Mouse (Mus musculus) kidney, adult 2 months (tissue): ENCODE results near the gene Traf5.

Source experiments
- CTCF ChIP-seq: fragments of 200-500 bp; conservative IDR thresholded peaks from 2 replicates; pipeline ENCODE4 v1.5.1; 2011; ENCODE audit warnings: low read depth, mild to moderate bottlenecking, control low read depth, low read length, moderate library complexity, mixed read lengths; ENCODE audit not compliant: insufficient read depth, insufficient read length
- POLR2A ChIP-seq: fragments of 200-500 bp; IDR thresholded peaks from one replicate; pipeline ENCODE4 v1.6.1; 2011; ENCODE audit warnings: low read depth, low read length, control low read depth

DNA sequence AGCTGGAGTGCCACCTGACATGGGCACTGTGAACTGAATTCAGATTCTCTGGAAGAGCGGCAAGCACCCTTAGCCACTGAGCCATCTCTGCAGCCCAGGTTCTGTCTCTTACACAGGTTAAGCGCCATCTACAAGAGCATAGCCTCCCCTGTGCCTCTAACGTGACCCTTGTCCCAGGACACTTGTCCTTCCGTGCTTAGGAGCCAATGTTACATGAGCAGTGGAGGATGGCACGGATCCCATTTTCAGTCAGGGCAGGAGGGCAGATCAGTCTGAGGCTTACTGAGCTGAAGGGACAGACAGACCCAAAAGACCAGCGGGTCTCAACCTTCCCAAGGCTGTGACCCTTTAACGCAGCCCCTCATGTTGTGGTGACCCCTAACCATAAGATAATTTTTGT is 96.4 kb downstream of the Traf5 start:
- TF ChIP-seq POLR2A (no peak), CTCF (no peak)
